8 mouse cellular contexts compared by ENCODE assay signal in genomic region chr9:63377270-63378142, GRCm38 (mm10). TPM values are rescaled to one million over a fixed set of nuclear protein-coding genes. Genes with fewer than 3 reads are reported as not detected.
DNase-seq lines count a peak whose midpoint lies in the region; ATAC-seq lines count a peak whose summit lies in the region.

Gene Map2k5 (minus strand): TSS chr9:63377902.

- H3K4me2 ChIP-seq in hindbrain, embryonic 14.5 days (replicated peaks) = peak within 1 kb of the TSS; percentile 97

- H3K4me3 ChIP-seq in hindbrain, embryonic 14.5 days (replicated peaks; ENCODE audit: low read length) = peak within 1 kb of the TSS; percentile 78

- peak within 1 kb of the TSS; percentile 91 for H3K9ac ChIP-seq in hindbrain, embryonic 14.5 days

- 2% methylated on average over 54 of the region's 58 CpGs for WGBS in hindbrain, embryonic 14.5 days

- H3K27me3 ChIP-seq in hindbrain, embryonic 14.5 days (ENCODE audit: control insufficient read depth, insufficient read depth, low read length) = no peaks in the 10 kb centered on the region

- ATAC-seq in hindbrain, embryonic 14.5 days (ENCODE audit: low FRiP score) = peak; percentile 93

- DNase-seq in R1 (ENCODE audit: low read depth, low spot score) = peak; percentile 91
- peak; percentile 96 for DNase-seq in cerebellum, postnatal 25 days
- DNase-seq in frontal cortex, postnatal 25 days (ENCODE audit: low spot score in 2 of 2) = peak; percentile 76 to 82
- DNase-seq in hindbrain, embryonic 14.5 days (ENCODE audit: low spot score) = peak; percentile 85
- peak; percentile 83 for DNase-seq in left cerebral cortex, adult 11 months (ENCODE audit: low spot score)
- DNase-seq in lung, postnatal 4 days = peak; percentile 94
- peak; percentile 79 for DNase-seq in retina, postnatal 7 days (ENCODE audit: low read depth, low spot score)
- DNase-seq in urinary bladder, adult 2 months (ENCODE audit: low spot score) = peak; percentile 83

- no peaks in the 10 kb centered on the region for H3K9me3 ChIP-seq in hindbrain, embryonic 14.5 days (ENCODE audit: control insufficient read depth, low read length)

- 0 out of 2 replicates have a peak, but pooled peaks cover 6% of the 10 kb centered on the region for H3K36me3 ChIP-seq in hindbrain, embryonic 14.5 days (replicated peaks; ENCODE audit: control insufficient read depth, insufficient read depth)

- H3K4me1 ChIP-seq in hindbrain, embryonic 14.5 days (replicated peaks; ENCODE audit: control insufficient read depth, insufficient read depth, low read length) = peaks cover 31% of the 10 kb centered on the region

- peak within 1 kb of the TSS; percentile 87 for H3K27ac ChIP-seq in hindbrain, embryonic 14.5 days

RNA-seq across cellular contexts. Expression of gene Map2k5, which starts in this region (rescaled TPM):
- 35.9 and 36.1 TPM in 2 replicates for polyA plus RNA-seq in hindbrain, embryonic 14.5 days (2014; fragmentation: Nextera tagmentation; extraction: Ambion mirVana)
- 20.4 and 20.6 TPM in 2 replicates for polyA plus RNA-seq in urinary bladder, adult 2 months (2012; rRNA removed)

Comparison
In these comparisons a context has a peak if more than half of its experiments do, and no peak if none do; other contexts are left out.
1. Peak in every context shown above with its lines: DNase-seq, ATAC-seq, H3K4me3 ChIP-seq and H3K27ac ChIP-seq.